Mouse (Mus musculus): ENCODE data around the gene Tmem81.

DNA sequence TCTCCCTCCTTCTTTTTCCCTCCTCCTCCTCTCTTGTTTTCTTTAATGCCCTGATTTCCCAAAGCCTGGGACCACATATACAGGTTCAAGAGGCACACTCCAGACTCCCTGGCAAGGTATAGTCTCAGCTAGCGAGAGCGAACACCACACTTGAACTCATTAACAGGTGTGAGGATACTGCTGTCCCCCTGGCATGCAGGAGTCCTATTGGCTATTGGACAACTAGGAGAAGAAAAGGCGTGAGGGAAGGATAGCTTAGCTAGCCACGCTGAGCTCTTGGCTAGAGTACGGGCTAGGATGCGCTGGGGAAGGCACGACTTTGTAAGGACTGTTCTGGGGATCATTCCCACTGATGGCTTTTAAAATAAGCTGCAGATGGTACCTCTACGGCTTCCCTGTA is 6.1 kb downstream of the Tmem81 start:
- TF ChIP-seq CTCF (IDR thresholded peaks at IDR 0.05; ENCODE audit: extremely low read depth, insufficient read depth, insufficient read length, insufficient replicate concordance) (no peak), POLR2A (IDR thresholded peaks at IDR 0.05; ENCODE audit: low read depth, low read length) (no peak)
